Mouse (Mus musculus) bone marrow, adult 2 months (tissue): ENCODE data around the gene Prss23.
A peak's percentile ranks its signal among the peaks of the same experiment; 100 is the strongest.

ENCODE experiments used
- CTCF ChIP-seq: fragments of 200-500 bp; IDR thresholded peaks from 2 replicates; pipeline ENCODE4 v1.5.1; 2011; ENCODE audit warnings: low read length, control low read depth; ENCODE audit not compliant: control insufficient read depth, insufficient read depth
- POLR2A ChIP-seq: fragments of 200-500 bp; IDR thresholded peaks from 2 replicates; pipeline ENCODE4 v1.6.1; 2011; ENCODE audit warnings: low read depth, mild to moderate bottlenecking, control low read depth, low read length, borderline replicate concordance; ENCODE audit not compliant: control insufficient read depth

DNA sequence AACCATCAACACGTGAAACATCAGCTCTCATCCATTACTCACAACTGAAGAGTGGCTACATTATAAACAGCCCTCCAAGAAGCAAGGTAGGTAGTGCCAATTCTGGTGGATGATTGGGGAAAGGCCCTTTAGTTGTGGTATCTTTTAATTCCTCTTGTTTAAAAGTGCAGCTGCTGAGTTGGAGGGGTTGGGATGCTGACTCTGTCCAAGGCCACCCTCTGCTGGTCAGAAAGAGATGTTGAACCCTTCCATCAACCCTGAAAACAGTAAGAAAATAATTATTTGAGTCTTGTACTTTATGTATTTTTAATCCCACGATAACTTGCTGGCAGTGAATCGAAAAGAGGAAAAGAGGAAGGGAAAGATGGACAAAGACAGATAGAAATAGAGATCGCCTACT is 53.5 kb downstream of the Prss23 start:
- TF ChIP-seq CTCF (peak; percentile 48), POLR2A (no peak)
